Mouse (Mus musculus) spleen, postnatal 4 days (tissue): ENCODE data around the gene Sik2.

ENCODE experiments used
- DNase-seq, 2 experiments: peaks; one replicate each; pipeline ENCODE4 v3.0.0; 2022; ENCODE audit warnings: low spot score in 2 of 2

Gene Sik2

DNA sequence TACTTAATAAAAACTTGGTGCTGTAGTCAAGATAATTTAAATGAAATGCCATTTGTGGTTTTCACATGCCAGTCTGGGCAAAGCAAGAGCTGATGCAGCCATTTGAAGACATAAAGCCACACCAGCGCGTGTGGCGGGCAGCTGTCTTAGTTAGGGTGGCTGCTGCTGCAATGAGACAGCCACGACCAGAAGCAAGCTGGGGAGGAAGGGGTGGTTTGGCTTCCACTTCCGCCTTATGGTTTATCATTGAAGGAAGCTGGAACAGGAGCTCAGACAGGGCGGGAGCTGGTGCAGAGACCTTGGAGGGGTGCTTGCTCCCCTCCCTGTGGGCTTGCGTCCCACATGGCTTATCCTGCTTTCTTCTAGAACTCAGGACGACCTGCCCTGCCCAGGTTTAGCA, 143.1 kb downstream of the Sik2 start:
- DNase-seq = no peak

DNA sequence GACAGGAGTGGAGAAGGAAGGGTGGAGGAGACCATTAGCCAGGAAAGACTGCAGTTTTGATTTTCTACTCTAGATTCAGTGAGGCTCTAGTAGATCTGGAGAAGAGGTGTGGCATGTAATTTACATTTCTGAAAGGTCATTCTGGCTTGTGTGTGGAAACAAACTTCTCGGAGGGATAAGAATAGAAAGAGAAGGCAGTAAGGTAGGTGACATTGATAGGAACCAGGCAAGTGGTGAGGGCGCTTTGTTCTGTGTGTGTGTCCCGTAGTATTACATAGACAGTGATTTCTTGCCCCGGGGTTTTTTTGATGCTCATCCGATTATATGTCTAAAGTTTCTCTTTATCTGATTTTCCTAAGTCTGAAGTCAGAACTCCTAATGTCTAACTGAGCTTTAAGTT, 144.0 kb downstream of the Sik2 start:
- no peak for DNase-seq

DNA sequence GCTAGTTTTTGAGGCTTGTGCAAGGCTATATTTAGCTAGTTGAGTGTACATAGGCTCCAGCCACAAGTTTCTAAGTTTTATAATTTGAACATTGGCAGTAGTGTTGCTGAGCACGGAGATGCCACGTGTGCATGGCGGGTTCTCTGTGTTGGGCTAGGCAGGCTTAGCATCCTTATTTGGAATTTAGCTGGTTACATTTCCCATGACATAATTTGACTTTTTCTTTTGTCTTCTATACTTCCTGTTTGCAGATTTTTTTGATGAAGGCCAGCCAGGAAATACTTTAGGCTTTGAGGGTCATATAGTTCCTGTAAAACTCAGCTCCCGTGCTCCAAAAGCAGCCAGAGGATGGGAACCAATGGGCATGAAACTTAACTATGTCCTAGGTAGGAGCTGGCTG, 145.0 kb downstream of the Sik2 start:
- no peak for DNase-seq

DNA sequence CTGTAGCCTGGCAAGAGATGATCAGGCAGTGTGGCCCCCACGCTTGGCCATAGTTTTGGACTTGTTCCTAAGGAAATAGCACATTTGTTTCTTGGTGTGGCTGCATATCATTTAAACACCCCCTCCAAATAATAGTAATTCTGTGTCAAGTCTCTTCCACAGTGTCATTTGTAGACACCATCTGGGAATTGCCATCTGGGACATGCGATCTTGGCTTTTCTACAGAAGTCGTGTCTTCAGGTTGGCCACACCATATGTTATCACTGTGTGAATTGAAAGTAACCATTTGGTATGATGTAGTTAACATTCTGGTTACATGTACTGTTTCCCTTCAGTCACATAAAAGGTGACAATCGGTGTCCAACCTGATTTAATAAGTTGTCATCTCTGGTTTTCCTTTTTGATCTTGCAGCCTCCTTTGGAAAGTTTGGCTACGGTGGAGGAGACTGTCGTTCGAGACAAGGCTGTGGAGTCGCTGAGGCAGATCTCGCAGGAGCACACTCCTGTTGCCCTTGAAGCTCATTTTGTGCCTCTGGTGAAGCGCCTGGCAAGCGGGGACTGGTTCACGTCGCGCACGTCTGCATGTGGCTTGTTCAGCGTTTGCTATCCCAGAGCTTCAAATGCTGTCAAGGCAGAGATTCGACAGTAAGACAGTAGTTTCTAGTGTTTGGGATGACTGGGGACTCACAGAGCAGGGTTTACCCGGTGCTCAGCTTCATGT, 147.6 kb downstream of the Sik2 start:
- no peak for DNase-seq

DNA sequence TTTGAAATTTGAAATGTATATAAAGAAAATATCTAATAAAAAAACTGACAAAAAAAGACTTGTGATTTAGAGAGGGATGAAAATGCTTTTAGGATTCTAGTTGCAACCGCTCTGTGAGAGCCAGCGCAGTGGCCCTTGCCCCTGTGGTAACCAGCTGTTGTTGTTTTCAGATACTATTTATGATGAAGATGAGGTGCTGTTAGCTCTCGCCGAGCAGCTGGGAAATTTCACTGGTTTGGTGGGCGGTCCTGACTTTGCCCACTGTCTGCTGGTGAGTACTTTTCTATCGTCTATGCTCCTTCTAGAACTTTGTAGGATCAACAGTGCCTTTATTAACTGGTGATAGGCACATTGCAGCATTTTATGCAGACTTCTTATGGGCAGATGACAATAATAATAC, 150.2 kb downstream of the Sik2 start:
- DNase-seq = no peak

DNA sequence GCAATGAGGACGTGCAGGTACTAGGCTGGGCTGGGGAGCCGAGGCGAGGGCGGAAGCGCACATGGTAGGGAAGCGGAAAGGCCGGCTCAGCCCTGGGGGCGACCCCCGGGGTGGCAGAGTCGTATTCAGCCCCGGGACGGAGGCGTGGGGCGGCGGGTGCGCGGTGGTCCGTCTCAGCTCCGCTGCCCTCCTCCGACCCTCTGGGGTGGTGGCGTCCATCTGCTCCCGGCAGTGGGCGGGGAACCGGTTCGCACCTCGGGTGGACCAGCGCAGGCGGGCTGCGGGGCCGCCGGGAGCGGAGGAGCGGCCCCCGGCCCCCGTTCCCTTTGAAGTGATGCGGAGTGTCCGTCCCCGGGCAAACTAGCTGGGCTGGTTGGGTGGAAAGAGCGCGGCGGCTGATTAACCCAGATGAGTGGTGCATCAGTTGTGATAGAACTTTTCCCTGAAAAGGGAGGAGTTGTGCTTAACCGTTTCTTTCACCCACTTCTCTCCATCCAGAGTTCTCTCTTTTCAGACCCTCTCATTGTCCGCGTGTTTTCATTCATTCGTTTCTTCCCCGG, 151.7 kb downstream of the Sik2 start:
- peak in 1 of 2 experiments; percentile 60 for DNase-seq

DNA sequence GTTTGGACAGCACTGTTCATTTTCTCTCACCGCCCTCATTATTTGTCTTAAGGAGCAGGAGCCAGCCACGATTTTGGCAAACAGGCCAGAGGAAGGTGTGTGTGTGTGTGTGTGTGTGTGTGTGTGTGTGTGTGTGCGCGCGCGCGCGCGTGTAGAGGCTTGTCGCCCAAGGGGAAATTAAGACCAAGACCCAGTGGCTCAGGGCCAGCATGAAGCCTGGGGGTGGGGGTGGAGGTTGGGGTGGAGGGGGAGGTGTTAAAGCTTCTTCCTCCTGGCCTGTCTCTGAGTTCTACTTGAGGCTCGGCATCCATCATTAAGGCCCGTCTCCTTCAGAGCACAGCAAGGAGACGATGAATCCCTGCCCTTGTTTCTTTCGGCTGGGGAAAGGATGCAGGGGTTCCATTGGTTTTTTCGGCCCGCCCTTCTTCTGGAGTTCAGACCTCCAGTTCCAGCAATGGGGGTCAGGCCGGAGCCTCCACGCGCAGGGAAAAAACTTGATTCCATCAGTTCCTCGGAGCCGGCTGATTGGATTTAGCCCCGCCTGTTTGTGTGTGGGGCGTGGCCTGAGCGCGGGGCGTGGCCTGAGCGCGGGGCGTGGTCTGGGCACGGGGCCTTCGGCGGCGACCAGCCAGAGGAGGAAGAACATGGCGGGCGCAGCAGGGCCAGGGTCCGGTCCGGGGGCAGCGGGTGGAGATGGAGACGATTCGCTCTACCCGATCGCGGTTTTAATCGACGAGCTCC, 152.4 kb downstream of the Sik2 start:
- DNase-seq = peak; percentile 95 to 99

DNA sequence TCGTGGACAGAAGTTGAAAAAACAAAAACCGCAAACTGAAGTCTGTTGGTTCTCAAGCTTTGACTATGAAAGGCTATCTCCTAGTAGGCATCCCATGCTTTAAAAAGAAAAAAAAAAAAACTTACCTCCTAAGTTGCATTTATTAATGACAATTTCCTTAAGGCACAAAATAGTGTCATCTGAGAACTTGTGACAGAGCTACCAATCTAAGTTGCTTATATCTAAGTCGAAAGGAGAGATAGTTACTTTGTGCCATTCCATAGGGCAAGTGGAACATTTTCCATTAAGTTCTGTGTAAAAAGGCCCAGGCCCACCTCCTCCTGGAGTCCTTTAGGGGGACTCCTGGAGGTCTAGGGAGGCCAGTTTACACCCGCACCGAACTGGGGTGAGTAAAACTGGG, 153.1 kb downstream of the Sik2 start:
- DNase-seq = no peak

DNA sequence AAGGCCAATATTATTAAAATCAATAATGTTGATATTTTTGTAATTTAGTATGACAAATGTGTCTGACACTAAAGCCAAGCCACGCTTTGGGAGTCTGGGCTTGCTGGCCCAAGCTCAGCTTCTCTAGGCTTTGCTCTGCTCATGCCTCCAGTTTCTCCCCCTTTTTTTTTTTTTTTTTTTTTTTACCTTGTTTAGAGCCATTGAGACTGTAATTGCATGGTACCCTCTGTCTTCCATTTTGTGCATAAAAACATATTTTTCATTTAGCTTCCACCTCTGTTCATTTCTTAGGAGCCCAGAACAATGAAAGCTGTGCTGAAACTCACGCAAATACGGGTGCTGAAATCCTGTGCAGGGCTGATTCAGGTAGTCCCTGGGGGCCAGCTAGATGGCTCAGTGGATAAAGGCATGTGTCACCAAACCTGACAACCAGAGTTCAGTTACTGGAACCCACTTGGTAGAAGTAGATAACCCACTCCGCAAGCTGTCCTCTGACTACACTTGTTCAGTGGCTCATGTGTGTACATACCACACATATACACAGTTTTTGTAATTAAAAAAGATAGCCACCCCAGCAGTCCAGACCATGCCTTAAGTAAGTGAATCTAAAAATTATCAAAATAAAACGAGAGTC, 153.6 kb downstream of the Sik2 start:
- peak; percentile 31 to 67 for DNase-seq

DNA sequence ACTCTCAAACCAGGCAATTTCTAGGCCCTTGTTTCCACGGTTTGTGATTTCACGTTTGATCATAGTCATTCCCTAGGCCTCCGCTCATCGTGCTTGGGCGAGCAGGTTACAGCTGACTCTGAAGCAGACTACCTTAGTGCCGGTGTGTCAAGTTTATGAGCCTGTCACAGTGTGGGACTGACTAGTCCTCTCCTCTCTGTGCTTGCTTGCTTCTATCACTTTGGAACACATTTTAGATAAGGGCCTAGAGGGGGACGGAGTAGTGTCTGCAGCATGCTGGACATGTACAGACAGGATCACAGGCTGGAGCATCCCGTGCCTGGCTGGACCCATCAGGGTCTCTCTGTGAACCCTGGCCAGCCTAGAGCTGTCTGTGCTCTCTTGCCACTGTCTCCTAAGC, 154.5 kb downstream of the Sik2 start:
- DNase-seq = peak; percentile 48 to 71

DNA sequence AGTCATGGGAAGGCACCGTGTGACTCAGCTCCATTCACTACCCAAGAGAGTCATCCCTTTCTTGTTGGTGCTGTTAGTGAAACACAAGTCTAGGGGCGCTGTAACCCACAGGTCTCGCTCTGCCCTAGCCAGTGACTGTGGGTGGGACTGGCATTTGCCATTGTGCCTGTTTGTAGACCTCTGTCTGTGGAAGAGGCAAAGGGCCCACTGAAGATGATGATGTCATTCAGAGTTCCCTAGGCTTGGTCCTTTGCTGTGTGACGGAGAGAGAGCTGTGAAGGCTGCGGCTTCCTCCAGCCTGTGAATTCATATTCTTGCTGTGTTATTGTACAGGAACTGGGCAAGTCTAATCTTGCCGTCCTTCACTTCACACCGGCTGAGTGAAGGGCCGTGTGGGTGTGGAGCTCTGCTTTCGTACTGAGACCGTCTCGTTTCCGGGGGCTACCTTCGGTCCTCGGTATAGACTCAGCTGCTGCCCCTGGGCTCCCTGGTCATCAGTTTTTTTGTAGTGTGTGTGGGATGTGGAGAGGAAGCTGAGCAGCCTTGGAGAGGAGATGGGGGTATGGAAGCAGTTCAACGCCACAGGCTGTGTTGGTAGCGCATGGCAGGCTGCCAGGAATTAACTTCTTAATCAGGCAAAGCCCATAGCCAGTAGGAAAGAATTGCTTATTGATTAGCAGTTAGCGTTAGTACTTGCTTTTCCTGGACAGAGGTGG, 156.1 kb downstream of the Sik2 start:
- peak; percentile 71 to 83 for DNase-seq

DNA sequence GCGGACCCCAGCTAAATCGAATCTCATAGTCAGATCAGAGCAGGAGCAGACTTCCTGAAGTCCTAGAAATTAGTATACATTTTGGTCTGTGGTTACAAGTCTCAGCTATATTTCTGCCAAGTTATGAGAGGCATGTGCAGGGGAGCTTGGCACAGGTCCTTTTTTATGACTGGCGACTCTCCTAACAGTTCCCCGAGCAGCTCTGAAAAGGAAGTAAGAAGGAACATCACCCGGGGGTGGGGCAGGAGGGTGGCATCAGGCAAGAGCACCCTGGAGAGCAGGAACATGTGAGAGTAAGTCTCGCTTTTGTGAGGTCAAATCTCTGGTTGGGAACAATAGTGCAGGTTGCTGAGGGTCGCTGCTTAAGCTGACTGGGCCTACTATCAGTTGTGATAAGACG, 158.2 kb downstream of the Sik2 start:
- no peak for DNase-seq

DNA sequence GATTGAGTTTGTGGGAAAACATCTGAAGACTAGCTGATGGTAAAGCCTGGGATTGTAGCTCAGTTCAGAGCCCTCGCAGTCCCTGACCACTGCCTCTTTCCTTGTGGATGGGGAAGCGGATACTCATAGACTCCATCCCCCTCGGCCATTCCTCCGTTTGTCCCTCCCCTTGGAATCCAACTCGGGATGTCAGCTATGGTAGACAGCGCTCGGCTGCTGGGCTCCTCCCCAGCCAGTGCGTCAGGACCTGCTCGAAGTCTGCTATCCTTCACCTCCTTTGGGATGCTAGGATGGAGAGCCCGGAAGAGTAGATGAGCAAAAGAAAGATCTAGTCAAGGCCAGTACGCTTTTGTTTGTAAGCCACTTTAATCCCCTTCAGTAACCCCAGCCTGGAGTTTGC, 158.6 kb downstream of the Sik2 start:
- DNase-seq = no peak

DNA sequence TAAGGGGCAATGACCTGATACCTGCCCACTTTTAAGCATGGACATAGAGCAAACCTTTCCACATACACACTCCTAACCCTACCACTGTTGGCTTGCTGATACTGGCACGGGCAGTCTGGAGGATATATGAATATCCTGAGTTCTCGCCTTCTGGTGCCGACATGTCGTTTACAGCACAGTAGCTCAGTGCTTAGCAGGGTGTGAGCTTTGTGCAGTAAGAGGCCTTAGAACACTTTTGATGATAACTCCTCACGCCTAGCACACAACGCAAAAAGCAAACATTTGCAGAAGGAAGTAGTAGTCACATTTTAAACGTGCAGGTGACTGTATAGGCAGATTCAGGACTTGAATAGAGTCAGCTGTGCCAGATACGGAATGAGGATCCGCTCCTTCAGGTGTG, 159.1 kb downstream of the Sik2 start:
- DNase-seq = no peak

DNA sequence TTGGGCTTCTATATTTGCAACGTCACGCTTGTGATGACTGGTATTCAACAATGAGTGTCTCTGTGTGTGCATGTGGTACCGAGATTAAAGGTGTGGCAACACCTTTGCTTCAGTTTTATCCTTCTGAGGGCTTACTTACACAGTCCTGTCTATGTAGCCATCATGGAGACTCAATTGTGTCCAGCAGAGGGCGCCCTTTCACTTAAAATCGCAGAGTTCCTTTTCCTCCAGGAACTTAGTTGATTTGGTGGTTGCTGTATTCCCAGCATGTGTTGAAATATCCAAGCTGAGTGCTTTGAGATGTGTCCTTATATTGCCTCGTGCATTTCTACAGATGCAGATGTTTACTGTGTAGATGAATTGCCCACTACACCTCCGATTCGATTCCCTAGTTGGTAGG, 159.6 kb downstream of the Sik2 start:
- peak; percentile 86 to 95 for DNase-seq

DNA sequence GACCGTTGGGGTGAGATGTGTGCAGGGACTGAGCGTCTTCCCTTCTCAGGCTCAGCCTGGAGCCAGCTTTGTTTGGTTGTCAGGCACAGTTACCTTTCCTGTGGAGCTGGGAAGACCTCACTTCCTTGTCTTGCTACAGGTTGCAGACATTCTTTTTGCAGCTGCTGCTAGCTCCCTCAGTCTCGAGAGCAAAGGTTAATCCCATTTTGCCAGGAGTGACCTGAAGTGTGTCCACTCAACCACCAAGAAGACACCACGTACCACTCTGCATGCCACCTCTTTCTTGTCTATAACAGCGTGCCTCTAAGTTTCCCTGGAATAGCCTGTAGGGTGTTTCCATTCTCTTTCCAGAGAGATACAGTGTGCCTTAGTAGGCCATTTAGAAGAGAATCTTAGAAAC, 160.1 kb downstream of the Sik2 start:
- DNase-seq = no peak

DNA sequence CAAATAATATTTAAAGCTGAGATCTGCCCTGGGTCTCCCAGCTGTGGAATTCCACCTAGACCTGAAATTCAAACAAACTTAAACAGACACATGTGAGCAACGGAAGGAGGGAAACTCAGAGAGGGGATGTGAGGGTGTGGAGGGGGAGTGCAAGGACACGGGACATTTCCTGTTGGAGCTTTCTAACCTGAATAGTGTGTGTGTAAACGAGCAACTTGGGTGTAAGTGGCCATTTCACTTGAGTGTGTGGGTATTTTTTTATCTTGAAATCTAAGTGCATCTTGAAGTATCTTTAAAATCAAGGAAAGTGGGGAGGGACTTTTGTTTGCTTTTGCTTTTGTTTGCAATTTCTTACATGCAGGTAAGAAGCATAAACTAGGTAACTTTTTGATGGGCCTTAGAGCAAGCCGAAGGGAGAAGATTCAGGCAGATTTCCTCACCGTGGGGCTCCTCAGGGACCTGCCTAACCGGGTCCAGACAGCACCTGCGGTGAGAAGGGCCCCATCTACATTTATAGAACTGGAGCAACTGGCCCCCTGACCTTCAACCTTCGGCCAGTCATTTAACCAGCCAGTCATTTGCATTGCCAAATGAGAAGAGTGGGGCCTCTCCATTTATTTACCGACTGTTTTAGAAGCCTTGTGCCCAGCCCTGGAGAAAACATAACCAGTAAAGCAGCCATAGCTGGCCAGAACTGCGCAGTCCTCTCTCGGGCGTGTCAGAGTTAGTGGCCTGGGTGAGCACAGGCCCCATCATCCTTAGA, 161.1 kb downstream of the Sik2 start:
- no peak for DNase-seq

DNA sequence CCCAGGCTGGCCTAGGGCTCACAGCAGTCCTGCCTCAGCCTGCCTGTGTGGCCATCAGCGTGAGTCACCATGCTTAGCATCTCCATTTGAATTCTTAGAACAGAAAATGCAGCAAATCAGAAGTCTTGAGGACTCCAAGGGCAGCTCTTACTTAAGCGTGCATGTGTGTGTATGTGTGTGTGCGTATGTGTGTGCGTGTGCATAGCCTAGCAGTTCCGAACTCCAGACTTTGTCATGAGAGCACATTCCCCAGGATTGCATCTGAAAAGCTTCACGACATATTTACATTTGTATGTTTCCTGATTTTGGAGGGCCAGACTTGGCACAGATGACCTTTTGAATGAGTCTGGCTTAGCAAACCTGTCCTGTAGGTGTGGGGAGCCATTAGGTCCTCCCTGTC, 161.7 kb downstream of the Sik2 start:
- DNase-seq = no peak

DNA sequence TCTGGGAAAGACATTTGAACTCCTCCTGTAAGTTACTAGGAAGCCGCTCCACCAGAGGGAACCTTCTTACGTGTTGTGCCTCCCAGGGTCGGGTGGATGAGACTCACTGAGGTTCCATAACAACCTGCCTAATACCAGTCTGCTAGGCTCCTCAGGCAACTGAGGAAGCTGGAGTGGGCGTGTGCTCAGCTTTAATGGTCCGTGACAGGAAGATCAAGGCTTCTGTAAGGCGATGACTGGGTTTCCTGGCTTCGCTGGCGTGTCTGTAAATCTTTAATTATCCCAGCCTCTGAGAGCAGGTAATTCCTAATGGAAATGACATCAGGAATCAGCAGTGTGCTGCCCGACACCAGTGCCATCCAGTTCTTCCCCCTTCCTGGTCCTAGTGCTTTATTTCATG, 163.3 kb downstream of the Sik2 start:
- no peak for DNase-seq

DNA sequence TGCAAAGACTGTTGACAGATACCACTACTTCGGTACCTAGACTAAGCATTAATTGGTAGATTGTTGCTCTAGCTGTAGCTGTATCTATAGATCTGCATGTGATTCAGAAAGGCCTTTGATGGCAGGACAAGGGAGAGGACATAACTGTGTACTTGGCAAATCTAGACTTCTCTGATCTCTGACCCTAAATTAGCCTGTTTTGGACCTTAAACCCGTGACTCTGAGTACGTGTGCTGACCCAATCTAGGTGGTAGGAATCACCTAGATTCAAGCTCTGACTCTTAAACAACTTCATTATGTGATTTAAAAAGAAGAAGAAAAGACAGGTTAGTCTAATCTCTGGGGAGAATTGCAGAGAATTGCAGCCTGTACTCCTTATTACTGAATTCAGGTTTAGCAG, 163.8 kb downstream of the Sik2 start, which contains the start of gene Ppp2r1b:
TSS of gene Ppp2r1b (plus strand) at position 221 of the 400 bp plus-strand sequence.
- no peak for DNase-seq
